Comparison of ENCODE assay signal across 24 mouse cellular contexts in genomic region chr7:31086175-31086755, GRCm38 (mm10). TPM values are rescaled to one million over a fixed set of nuclear protein-coding genes. Genes with fewer than 3 reads are reported as not detected.
DNase-seq lines count a peak whose midpoint lies in the region; ATAC-seq lines count a peak whose summit lies in the region.
"Had no signal": no experiment of that assay in that cellular context is flagged by ENCODE, and none has a peak within 500 bp of the region (broad histone marks: within the 10 kb centered on the region; RNA-seq: fewer than 3 reads in every experiment).

No protein-coding gene starts in this region.

- no peaks in the 10 kb centered on the region; the same call in 1 of the 2 replicates for H3K9me3 ChIP-seq in forebrain, embryonic 10.5 days
- no peaks in the 10 kb centered on the region for H3K9me3 ChIP-seq in forebrain, embryonic 15.5 days
- H3K9me3 ChIP-seq in midbrain, embryonic 10.5 days (replicated peaks), result peaks cover 3% of the 10 kb centered on the region; the same call in 1 of the 2 replicates
- H3K9me3 ChIP-seq in midbrain, embryonic 11.5 days (ENCODE audit: control insufficient read depth, low read length), result no peaks in the 10 kb centered on the region
- H3K9me3 ChIP-seq in limb, embryonic 13.5 days, result no peaks in the 10 kb centered on the region
- H3K9me3 ChIP-seq in stomach, embryonic 15.5 days, result no peaks in the 10 kb centered on the region
- H3K9me3 ChIP-seq: lung, embryonic 15.5 days; midbrain, embryonic 15.5 days had no signal

- peaks cover 34% of the 10 kb centered on the region for H3K4me1 ChIP-seq in forebrain, embryonic 10.5 days
- H3K4me1 ChIP-seq in forebrain, embryonic 15.5 days, result 0 out of 2 replicates have a peak, but pooled peaks cover 2% of the 10 kb centered on the region
- H3K4me1 ChIP-seq in midbrain, embryonic 10.5 days, result peaks cover 24% of the 10 kb centered on the region
- peaks cover 4% of the 10 kb centered on the region; the same call in 1 of the 2 replicates for H3K4me1 ChIP-seq in midbrain, embryonic 11.5 days (ENCODE audit: control insufficient read depth, insufficient read depth, low read length)
- peaks cover 19% of the 10 kb centered on the region for H3K4me1 ChIP-seq in limb, embryonic 13.5 days
- H3K4me1 ChIP-seq in stomach, embryonic 15.5 days, result peaks cover 17% of the 10 kb centered on the region
- H3K4me1 ChIP-seq: midbrain, embryonic 15.5 days had no signal

- no peak overlapping the region for H3K4me3 ChIP-seq in forebrain, embryonic 10.5 days
- H3K4me3 ChIP-seq in forebrain, embryonic 15.5 days, result no peak overlapping the region
- no peak overlapping the region for H3K4me3 ChIP-seq in midbrain, embryonic 10.5 days
- H3K4me3 ChIP-seq in midbrain, embryonic 11.5 days (ENCODE audit: low read depth, low read length), result no peak overlapping the region
- H3K4me3 ChIP-seq in limb, embryonic 13.5 days, result no peak overlapping the region
- no peak overlapping the region for H3K4me3 ChIP-seq in stomach, embryonic 15.5 days (replicated peaks)
- H3K4me3 ChIP-seq: lung, embryonic 15.5 days; midbrain, embryonic 15.5 days had no signal

- ATAC-seq in forebrain, embryonic 15.5 days (replicated peaks), result no peak
- no peak for ATAC-seq in midbrain, embryonic 11.5 days (ENCODE audit: low FRiP score)
- no peak for ATAC-seq in limb, embryonic 13.5 days (ENCODE audit: low FRiP score, low read depth)
- no peak for ATAC-seq in stomach, embryonic 15.5 days (ENCODE audit: insufficient read depth, low FRiP score, low read depth)
- ATAC-seq: forebrain, postnatal 0 days; midbrain, embryonic 15.5 days had no signal

- no peak overlapping the region for H3K4me2 ChIP-seq in forebrain, embryonic 15.5 days (replicated peaks)
- H3K4me2 ChIP-seq in midbrain, embryonic 11.5 days, result no peak overlapping the region
- no peak overlapping the region for H3K4me2 ChIP-seq in limb, embryonic 13.5 days (replicated peaks)
- no peak overlapping the region for H3K4me2 ChIP-seq in stomach, embryonic 15.5 days
- H3K4me2 ChIP-seq: lung, embryonic 15.5 days; midbrain, embryonic 15.5 days had no signal

- no peak overlapping the region for H3K9ac ChIP-seq in forebrain, embryonic 15.5 days (replicated peaks)
- H3K9ac ChIP-seq in midbrain, embryonic 11.5 days (ENCODE audit: low read length), result no peak overlapping the region
- H3K9ac ChIP-seq in limb, embryonic 13.5 days, result no peak overlapping the region
- no peak overlapping the region for H3K9ac ChIP-seq in stomach, embryonic 15.5 days
- H3K9ac ChIP-seq: forebrain, postnatal 0 days; liver, embryonic 14.5 days; lung, embryonic 15.5 days; midbrain, embryonic 15.5 days had no signal

- WGBS in forebrain, embryonic 10.5 days, result 90% methylated on average over 9 of the region's 9 CpGs
- WGBS in forebrain, embryonic 15.5 days, result 91% methylated on average over 9 of the region's 9 CpGs
- WGBS in midbrain, embryonic 10.5 days, result 93% methylated on average over 9 of the region's 9 CpGs
- WGBS in midbrain, embryonic 11.5 days, result 92% methylated on average over 9 of the region's 9 CpGs
- 88% methylated on average over 9 of the region's 9 CpGs for WGBS in limb, embryonic 13.5 days
- WGBS in stomach, embryonic 15.5 days, result 87% methylated on average over 9 of the region's 9 CpGs

- peak overlapping the region; percentile 60 for H3K27ac ChIP-seq in forebrain, embryonic 10.5 days
- no peak overlapping the region for H3K27ac ChIP-seq in forebrain, embryonic 15.5 days (replicated peaks)
- 0 out of 2 replicates have a peak overlapping the region, but pooled peaks have one; percentile 55 for H3K27ac ChIP-seq in midbrain, embryonic 10.5 days (replicated peaks)
- H3K27ac ChIP-seq in midbrain, embryonic 11.5 days (ENCODE audit: low read depth, low read length), result no peak overlapping the region
- 0 out of 2 replicates have a peak overlapping the region, but pooled peaks have one; percentile 48 for H3K27ac ChIP-seq in limb, embryonic 13.5 days
- H3K27ac ChIP-seq in stomach, embryonic 15.5 days, result peak overlapping the region; percentile 49; the same call in 1 of the 2 replicates
- H3K27ac ChIP-seq: liver, embryonic 14.5 days; macrophage; midbrain, embryonic 15.5 days had no signal

- H3K27me3 ChIP-seq in forebrain, embryonic 10.5 days (ENCODE audit: poor library complexity, severe bottlenecking), result no peaks in the 10 kb centered on the region
- H3K27me3 ChIP-seq in forebrain, embryonic 15.5 days, result no peaks in the 10 kb centered on the region
- H3K27me3 ChIP-seq in midbrain, embryonic 10.5 days (ENCODE audit: low read depth, poor library complexity, severe bottlenecking), result no peaks in the 10 kb centered on the region
- no peaks in the 10 kb centered on the region for H3K27me3 ChIP-seq in midbrain, embryonic 11.5 days (ENCODE audit: control insufficient read depth, insufficient read depth, low read length)
- H3K27me3 ChIP-seq in limb, embryonic 13.5 days, result no peaks in the 10 kb centered on the region
- H3K27me3 ChIP-seq in stomach, embryonic 15.5 days (replicated peaks), result no peaks in the 10 kb centered on the region
- H3K27me3 ChIP-seq: CH12.LX; lung, embryonic 15.5 days; midbrain, embryonic 15.5 days had no signal

- H3K36me3 ChIP-seq in forebrain, embryonic 10.5 days (replicated peaks), result no peaks in the 10 kb centered on the region
- no peaks in the 10 kb centered on the region for H3K36me3 ChIP-seq in forebrain, embryonic 15.5 days
- no peaks in the 10 kb centered on the region for H3K36me3 ChIP-seq in midbrain, embryonic 10.5 days
- H3K36me3 ChIP-seq in midbrain, embryonic 11.5 days (ENCODE audit: control insufficient read depth, insufficient read depth, low read length), result no peaks in the 10 kb centered on the region
- no peaks in the 10 kb centered on the region for H3K36me3 ChIP-seq in limb, embryonic 13.5 days
- no peaks in the 10 kb centered on the region for H3K36me3 ChIP-seq in stomach, embryonic 15.5 days
- H3K36me3 ChIP-seq: lung, embryonic 15.5 days; midbrain, embryonic 15.5 days had no signal

- no peak for DNase-seq in forebrain, embryonic 10.5 days (ENCODE audit: extremely low spot score, low spot score)
- DNase-seq in midbrain, embryonic 10.5 days (ENCODE audit: low spot score), result no peak
- DNase-seq in midbrain, embryonic 11.5 days (ENCODE audit: low spot score, missing footprints), result no peak
- DNase-seq in spleen, adult 12 weeks (ENCODE audit: low spot score), result no peak
- no peak for DNase-seq in kidney, postnatal 10 days
- DNase-seq: adrenal gland, postnatal 36 days; cerebellum, adult 11-12 months; cerebellum, postnatal 36 days; forebrain, postnatal 0 days; heart, adult 18-20 months; kidney, adult 2 months; kidney, postnatal 14 days; right cerebral cortex, adult 18-20 months; spleen, adult 18-20 months had no signal

RNA-seq across cellular contexts. Expression of gene Fxyd3, which starts 9.8 kb away (rescaled TPM):
- 1.9 and 2.8 TPM in 2 replicates for polyA plus RNA-seq in forebrain, embryonic 10.5 days (2016; fragmentation: Nextera tagmentation; extraction: Ambion mirVana)
- polyA plus RNA-seq in forebrain, embryonic 15.5 days (2015; fragmentation: Nextera tagmentation; extraction: Ambion mirVana), result not detected in 2 replicates
- polyA plus RNA-seq in midbrain, embryonic 10.5 days (2016; fragmentation: Nextera tagmentation; extraction: Ambion mirVana), result 3.0 and 3.4 TPM in 2 replicates
- polyA plus RNA-seq in midbrain, embryonic 11.5 days (2014; fragmentation: Nextera tagmentation; extraction: Ambion mirVana), result 1.8 and 2.3 TPM in 2 replicates
- polyA plus RNA-seq in limb, embryonic 13.5 days (2015; fragmentation: Nextera tagmentation; extraction: Ambion mirVana), result 32.9 and 34.8 TPM in 2 replicates
- polyA plus RNA-seq in stomach, embryonic 15.5 days (2015; fragmentation: Nextera tagmentation; extraction: Ambion mirVana), result 364 and 383 TPM in 2 replicates
- polyA plus RNA-seq: forebrain, postnatal 0 days; macrophage; midbrain, embryonic 15.5 days had no signal

RNA-seq across cellular contexts. Expression of gene Lgi4, which starts 27.1 kb away (rescaled TPM):
- 0.58 and 0.68 TPM in 2 replicates for polyA plus RNA-seq in forebrain, embryonic 10.5 days (2016; fragmentation: Nextera tagmentation; extraction: Ambion mirVana)
- 0.20 and 0.26 TPM in 2 replicates for polyA plus RNA-seq in forebrain, embryonic 15.5 days (2015; fragmentation: Nextera tagmentation; extraction: Ambion mirVana)
- 1.1 and 1.2 TPM in 2 replicates for polyA plus RNA-seq in midbrain, embryonic 10.5 days (2016; fragmentation: Nextera tagmentation; extraction: Ambion mirVana)
- 0.58 and 0.85 TPM in 2 replicates for polyA plus RNA-seq in midbrain, embryonic 11.5 days (2014; fragmentation: Nextera tagmentation; extraction: Ambion mirVana)
- polyA plus RNA-seq in limb, embryonic 13.5 days (2015; fragmentation: Nextera tagmentation; extraction: Ambion mirVana), result 0.59 and 0.67 TPM in 2 replicates
- 1.6 and 1.9 TPM in 2 replicates for polyA plus RNA-seq in stomach, embryonic 15.5 days (2015; fragmentation: Nextera tagmentation; extraction: Ambion mirVana)
- polyA plus RNA-seq: heart, embryonic 14.5 days had no signal

RNA-seq across cellular contexts. Expression of gene Hpn, which starts 28.8 kb away (rescaled TPM):
- 1.4 and 1.9 TPM in 2 replicates for polyA plus RNA-seq in forebrain, embryonic 10.5 days (2016; fragmentation: Nextera tagmentation; extraction: Ambion mirVana)
- polyA plus RNA-seq in forebrain, embryonic 15.5 days (2015; fragmentation: Nextera tagmentation; extraction: Ambion mirVana), result 0.36 TPM in 1 of 2 replicates, not detected in the other
- polyA plus RNA-seq in midbrain, embryonic 10.5 days (2016; fragmentation: Nextera tagmentation; extraction: Ambion mirVana), result 1.00 and 1.5 TPM in 2 replicates
- polyA plus RNA-seq in midbrain, embryonic 11.5 days (2014; fragmentation: Nextera tagmentation; extraction: Ambion mirVana), result 0.44 and 1.2 TPM in 2 replicates
- 3.0 and 3.2 TPM in 2 replicates for polyA plus RNA-seq in limb, embryonic 13.5 days (2015; fragmentation: Nextera tagmentation; extraction: Ambion mirVana)
- polyA plus RNA-seq in stomach, embryonic 15.5 days (2015; fragmentation: Nextera tagmentation; extraction: Ambion mirVana), result 35.3 and 36.9 TPM in 2 replicates

RNA-seq across cellular contexts. Expression of gene Fxyd1, which starts 29.3 kb away (rescaled TPM):
- 2.2 and 2.5 TPM in 2 replicates for polyA plus RNA-seq in forebrain, embryonic 10.5 days (2016; fragmentation: Nextera tagmentation; extraction: Ambion mirVana)
- 8.2 and 14.7 TPM in 2 replicates for polyA plus RNA-seq in forebrain, embryonic 15.5 days (2015; fragmentation: Nextera tagmentation; extraction: Ambion mirVana)
- polyA plus RNA-seq in midbrain, embryonic 10.5 days (2016; fragmentation: Nextera tagmentation; extraction: Ambion mirVana), result 3.5 and 6.8 TPM in 2 replicates
- 4.8 and 5.4 TPM in 2 replicates for polyA plus RNA-seq in midbrain, embryonic 11.5 days (2014; fragmentation: Nextera tagmentation; extraction: Ambion mirVana)
- polyA plus RNA-seq in limb, embryonic 13.5 days (2015; fragmentation: Nextera tagmentation; extraction: Ambion mirVana), result 61.7 and 71.2 TPM in 2 replicates
- polyA plus RNA-seq in stomach, embryonic 15.5 days (2015; fragmentation: Nextera tagmentation; extraction: Ambion mirVana), result 89.3 and 110 TPM in 2 replicates
- polyA plus RNA-seq: macrophage had no signal

RNA-seq across cellular contexts. Expression of gene Fxyd7, which starts 35.0 kb away (rescaled TPM):
- polyA plus RNA-seq in forebrain, embryonic 10.5 days (2016; fragmentation: Nextera tagmentation; extraction: Ambion mirVana), result 0.36 and 1.1 TPM in 2 replicates
- polyA plus RNA-seq in forebrain, embryonic 15.5 days (2015; fragmentation: Nextera tagmentation; extraction: Ambion mirVana), result 49.2 and 60.4 TPM in 2 replicates
- polyA plus RNA-seq in midbrain, embryonic 10.5 days (2016; fragmentation: Nextera tagmentation; extraction: Ambion mirVana), result 0.70 and 2.8 TPM in 2 replicates
- 5.4 and 6.2 TPM in 2 replicates for polyA plus RNA-seq in midbrain, embryonic 11.5 days (2014; fragmentation: Nextera tagmentation; extraction: Ambion mirVana)
- 20.0 and 21.3 TPM in 2 replicates for polyA plus RNA-seq in limb, embryonic 13.5 days (2015; fragmentation: Nextera tagmentation; extraction: Ambion mirVana)
- 21.6 and 25.0 TPM in 2 replicates for polyA plus RNA-seq in stomach, embryonic 15.5 days (2015; fragmentation: Nextera tagmentation; extraction: Ambion mirVana)
- polyA plus RNA-seq: inflammation-experienced regulatory T-cells, adult 6 months; macrophage had no signal

Comparison
In these comparisons a context has a peak if more than half of its experiments do, and no peak if none do; other contexts are left out.
1. H3K27ac ChIP-seq: peak in forebrain, embryonic 10.5 days (single experiment), midbrain, embryonic 10.5 days (single experiment), limb, embryonic 13.5 days (single experiment) and stomach, embryonic 15.5 days (single experiment); none in forebrain, embryonic 15.5 days (single experiment) and midbrain, embryonic 11.5 days (single experiment).
2. RNA of gene Fxyd3, which starts 9.8 kb away (polyA plus RNA-seq): 364 to 383 TPM in stomach, embryonic 15.5 days; 32.9 to 34.8 TPM in limb, embryonic 13.5 days, 3.0 to 3.4 TPM in midbrain, embryonic 10.5 days, 1.8 to 2.3 TPM in midbrain, embryonic 11.5 days, 1.9 to 2.8 TPM in forebrain, embryonic 10.5 days and not detected in forebrain, embryonic 15.5 days; every median in the first group is over 10 times any median in the second.